Mouse (Mus musculus) liver, postnatal 0 days (tissue): Measurements from ENCODE around the gene Raver2. TPM values are rescaled to one million over a fixed set of nuclear protein-coding genes. Genes with fewer than 3 reads are reported as not detected.

Source experiments
- ATAC-seq: fragments of 200-750 bp; cut with Nextera tagmentation; 2 replicates; pipeline ENCODE4 v1.8.0; 2017; ENCODE audit warnings: mild to moderate bottlenecking, moderate library complexity
- DNase-seq: peaks from one replicate; pipeline ENCODE4 v3.0.0-alpha.2; 2016
- H3K27ac ChIP-seq: fragments of 300-500 bp; sonication (generic); 2 replicates; pipeline ENCODE4 v1.5.1; 2014; ENCODE audit warnings: antibody characterized with exemption, moderate library complexity, mild to moderate bottlenecking, low read depth
- H3K27me3 ChIP-seq: fragments of 300-500 bp; sonication (generic); 2 replicates; pipeline ENCODE4 v1.6.1; 2014; ENCODE audit warnings: low read length, control low read depth, mixed read lengths; ENCODE audit not compliant: insufficient read depth
- H3K36me3 ChIP-seq: fragments of 300-500 bp; sonication (generic); replicated peaks from 2 replicates; pipeline ENCODE4 v1.6.1; 2014; ENCODE audit warnings: mild to moderate bottlenecking, control low read depth, low read length, moderate library complexity, mixed read lengths; ENCODE audit not compliant: insufficient read depth
- H3K4me1 ChIP-seq: fragments of 300-500 bp; sonication (generic); 2 replicates; pipeline ENCODE4 v1.6.1; 2014; ENCODE audit warnings: antibody characterized with exemption, mild to moderate bottlenecking, control low read depth; ENCODE audit not compliant: insufficient read depth
- H3K4me2 ChIP-seq: fragments of 300-500 bp; sonication (generic); 2 replicates; pipeline ENCODE4 v1.6.1; 2014; ENCODE audit warnings: low read depth, mild to moderate bottlenecking, low read length, moderate library complexity, mixed read lengths
- H3K4me3 ChIP-seq: fragments of 300-500 bp; sonication (generic); 2 replicates; pipeline ENCODE4 v1.5.1; 2014; ENCODE audit warnings: low read depth, low read length
- H3K9ac ChIP-seq: fragments of 300-500 bp; sonication (generic); replicated peaks from 2 replicates; pipeline ENCODE4 v1.6.1; 2014; ENCODE audit warnings: mild to moderate bottlenecking, moderate library complexity
- H3K9me3 ChIP-seq: fragments of 300-500 bp; sonication (generic); 2 replicates; pipeline ENCODE4 v1.6.1; 2016; ENCODE audit warnings: mild to moderate bottlenecking, control low read depth, low read length, mixed read lengths
- CTCF ChIP-seq: sonication (generic); IDR thresholded peaks from 2 replicates; pipeline ENCODE4 v1.5.1; 2016; ENCODE audit warnings: antibody characterized with exemption, low read depth
- EP300 ChIP-seq: IDR thresholded peaks from 2 replicates; pipeline ENCODE4 v1.6.1; 2016; ENCODE audit warnings: antibody characterized with exemption, low read depth, mild to moderate bottlenecking
- WGBS: fragments of 180-500 bp; shearing (Covaris S2); extraction: QIAGEN DNeasy Blood & Tissue Kit; methylation state at CpG from one replicate; pipeline ENCODE4 v1.1.7; 2014; ENCODE audit not compliant: insufficient replicate concordance; 5-methylcytosine and 5-hydroxymethylcytosine counted together
- polyA plus RNA-seq: library from polyadenylated mRNA; unstranded; fragments of >200 nt; fragmentation: Nextera tagmentation; extraction: Ambion mirVana; gene quantifications from 2 replicates; pipeline ENCODE4 v1.2.1, GENCODE M21; 2015

The Raver2 gene
- polyA plus RNA-seq, 1 experiment from 2014 or later, result 0.20 TPM

DNA sequence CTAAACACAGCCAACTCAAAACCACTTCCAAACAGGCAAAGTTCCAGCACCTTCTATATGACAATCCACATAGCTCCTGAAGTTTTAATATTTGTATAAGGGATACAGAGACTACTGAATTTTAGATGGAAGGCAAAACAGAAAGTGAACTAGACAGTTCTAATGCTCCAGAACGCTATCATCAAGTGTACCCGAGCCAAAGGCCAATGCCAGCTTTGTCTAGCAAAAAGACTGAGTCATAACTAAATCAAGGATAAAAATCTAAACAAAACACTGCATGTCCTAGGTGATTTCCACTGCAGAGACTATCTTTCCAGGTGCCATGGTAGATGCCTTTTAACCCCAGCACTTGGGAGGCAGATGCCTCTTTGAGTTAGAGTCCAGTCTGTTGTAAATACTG, 127.6 kb downstream of the Raver2 start:
- H3K27me3 ChIP-seq, result no peaks in the 10 kb centered on the region
- H3K9ac ChIP-seq, result no peak overlapping the region
- no peaks in the 10 kb centered on the region for H3K9me3 ChIP-seq
- 68% methylated on average over 2 of the region's 2 CpGs for WGBS
- ATAC-seq, result no peak
- peaks cover 45% of the 10 kb centered on the region for H3K4me1 ChIP-seq
- no peak overlapping the region for H3K4me3 ChIP-seq
- no peak overlapping the region for H3K4me2 ChIP-seq
- DNase-seq, result no peak
- peaks cover 5% of the 10 kb centered on the region; the same call in 1 of the 2 replicates for H3K36me3 ChIP-seq
- no peak overlapping the region for H3K27ac ChIP-seq
- TF ChIP-seq EP300 (no peak), CTCF (no peak)

- peaks cover 37% of the 10 kb centered on the region for H3K4me1 ChIP-seq
- TF ChIP-seq EP300 (no peak), CTCF (no peak)
- no peaks in the 10 kb centered on the region for H3K9me3 ChIP-seq
- H3K4me3 ChIP-seq, result no peak overlapping the region
- DNase-seq (no peak), ATAC-seq (no peak)
- no peak overlapping the region for H3K4me2 ChIP-seq
- no peak overlapping the region for H3K9ac ChIP-seq
- peaks cover 2% of the 10 kb centered on the region; the same call in 1 of the 2 replicates for H3K36me3 ChIP-seq
- 69% methylated on average over 9 of the region's 9 CpGs for WGBS
- no peak overlapping the region for H3K27ac ChIP-seq
- H3K27me3 ChIP-seq, result no peaks in the 10 kb centered on the region
Observed at GRCm38 (mm10) chr4:101197421-101198170, 128.8 kb downstream of the Raver2 start.

DNA sequence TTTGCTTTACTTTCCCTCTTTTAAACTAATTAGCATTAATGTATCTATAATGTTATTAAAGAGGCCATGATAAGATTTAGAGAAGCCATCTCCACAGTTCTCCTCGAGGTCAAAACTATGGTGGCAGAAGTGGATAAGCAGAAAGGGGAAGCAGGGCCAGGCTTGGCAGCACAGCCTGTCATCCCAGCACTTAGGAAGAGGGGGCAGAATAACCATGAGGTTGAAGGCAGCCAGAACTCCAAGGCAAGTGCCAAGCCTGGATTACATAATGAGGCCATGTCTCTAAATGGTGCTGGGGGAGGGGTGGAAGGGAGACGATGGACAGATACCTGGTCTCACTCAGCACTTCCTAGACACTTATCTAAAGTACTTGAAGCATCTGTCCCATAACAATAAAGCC, 129.6 kb downstream of the Raver2 start:
- H3K4me1 ChIP-seq, result peaks cover 31% of the 10 kb centered on the region
- H3K4me2 ChIP-seq, result no peak overlapping the region
- no peaks in the 10 kb centered on the region for H3K27me3 ChIP-seq
- H3K9ac ChIP-seq, result no peak overlapping the region
- TF ChIP-seq CTCF (peak; percentile 59), EP300 (no peak)
- no peaks in the 10 kb centered on the region; the same call in 1 of the 2 replicates for H3K36me3 ChIP-seq
- 6% methylated on average over 2 of the region's 2 CpGs for WGBS
- peak; percentile 60; the same call in 1 of the 2 replicates for ATAC-seq
- DNase-seq, result peak; percentile 38
- H3K27ac ChIP-seq, result no peak overlapping the region
- H3K9me3 ChIP-seq, result no peaks in the 10 kb centered on the region
- H3K4me3 ChIP-seq, result no peak overlapping the region

DNA sequence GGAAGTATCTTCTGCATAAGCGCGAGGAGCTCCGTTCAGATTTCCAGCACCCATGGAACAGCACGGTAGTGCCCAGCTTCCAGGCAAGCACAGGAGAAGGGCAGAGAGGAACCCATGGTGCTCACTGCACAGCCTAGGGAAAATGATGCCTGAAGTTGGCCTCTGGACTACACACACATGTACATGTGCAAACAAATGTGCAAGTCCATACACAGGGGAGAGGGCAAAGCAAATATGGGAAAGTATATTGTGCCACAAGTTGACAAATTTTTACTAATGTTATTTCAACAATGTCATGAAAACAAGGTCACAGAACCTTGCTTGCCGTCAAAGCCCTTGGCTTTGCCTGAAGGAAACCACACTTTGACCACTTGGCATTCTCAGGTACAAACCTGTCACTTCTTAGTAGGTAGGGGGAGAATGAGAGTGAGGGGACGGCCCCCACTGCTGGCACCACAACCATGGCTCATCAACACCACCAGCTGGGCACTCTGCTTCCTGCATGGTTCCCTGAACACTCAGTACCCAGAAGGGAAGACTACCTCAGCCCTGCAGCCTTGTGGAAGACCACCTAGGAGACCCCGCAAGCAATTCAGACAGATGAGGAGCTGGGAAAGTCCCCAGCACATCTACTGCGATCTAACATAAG, 130.8 kb downstream of the Raver2 start:
- Histone ChIP-seq H3K4me3 (no peak overlapping the region), H3K4me1 (peaks cover 33% of the 10 kb centered on the region), H3K27me3 (no peaks in the 10 kb centered on the region), H3K9me3 (no peaks in the 10 kb centered on the region), H3K4me2 (no peak overlapping the region), H3K27ac (0 out of 2 replicates have a peak overlapping the region, but pooled peaks have one; percentile 41), H3K9ac (no peak overlapping the region), H3K36me3 (no peaks in the 10 kb centered on the region)
- DNase-seq (no peak), ATAC-seq (peak; percentile 67; the same call in 1 of the 2 replicates)
- 83% methylated on average over 8 of the region's 8 CpGs for WGBS
- TF ChIP-seq CTCF (no peak), EP300 (no peak)

Other genes starting within 250 kb of the Raver2 start
- gene Gm10577, start 48.3 kb upstream of the Raver2 start, polyA plus RNA-seq, result not detected in 2 replicates
- gene Jak1, start 196.3 kb downstream of the Raver2 start, polyA plus RNA-seq, result 33.9 and 51.2 TPM in 2 replicates